Mouse (Mus musculus): Measurements from ENCODE around the gene Mapt. TPM values are rescaled to one million over a fixed set of nuclear protein-coding genes. Genes with fewer than 3 reads are reported as not detected.

The Mapt gene
- polyA plus RNA-seq, 2 experiments, result 1.8 to 2.6 TPM

DNA sequence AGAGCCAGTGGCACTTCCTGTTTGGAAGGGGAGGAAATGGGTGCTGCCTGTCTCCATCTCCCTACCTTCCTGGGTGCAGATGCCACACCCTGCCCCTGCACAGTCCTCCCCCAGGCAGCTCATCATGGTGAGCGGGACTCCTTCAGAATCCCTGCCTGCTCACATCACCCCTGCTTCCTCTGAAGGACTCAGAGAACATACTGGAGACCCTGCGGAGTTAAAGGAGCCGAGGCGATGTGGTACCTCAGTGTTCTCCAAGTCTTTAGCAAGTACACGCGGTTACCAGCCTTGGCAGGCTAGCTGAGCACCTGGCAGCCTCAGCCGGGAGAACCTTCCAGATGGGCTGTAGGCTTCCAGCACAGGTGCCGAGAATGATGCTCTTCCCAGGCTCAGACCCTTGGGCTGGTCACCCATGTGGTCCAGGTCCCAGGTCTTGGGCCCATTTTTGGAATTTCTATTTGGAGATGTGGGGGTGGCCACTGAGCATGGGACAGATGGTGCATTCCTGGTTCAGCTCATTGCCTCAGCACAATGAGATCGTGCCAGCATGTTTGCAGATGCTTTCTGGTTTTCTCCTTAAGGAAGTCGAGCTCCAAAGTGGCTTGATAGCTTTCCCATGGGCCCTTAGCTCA is 23.3 kb downstream of the Mapt start:
- Histone ChIP-seq H3K4me2 (replicated peaks; ENCODE audit: low read depth, low read length, severe bottlenecking) (no peak overlapping the region), H3K27ac (replicated peaks; ENCODE audit: low read depth, low read length) (no peak overlapping the region), H3K27me3 (ENCODE audit: control insufficient read depth, insufficient read depth, low read length) (no peaks in the 10 kb centered on the region), H3K9ac (ENCODE audit: low read depth, low read length, severe bottlenecking) (no peak overlapping the region), H3K9me3 (ENCODE audit: control insufficient read depth, low read length) (no peaks in the 10 kb centered on the region), H3K4me3 (replicated peaks; ENCODE audit: low read length) (no peak overlapping the region), H3K4me1 (ENCODE audit: control insufficient read depth, insufficient read depth, low read length) (no peaks in the 10 kb centered on the region), H3K36me3 (ENCODE audit: control insufficient read depth, insufficient read depth, low read length) (no peaks in the 10 kb centered on the region)
- no peak for TF ChIP-seq POLR2A (IDR thresholded peaks at IDR 0.05; ENCODE audit: borderline replicate concordance, extremely low read depth, insufficient read depth, insufficient read length)
- DNase-seq (ENCODE audit: low spot score), result no peak
- WGBS, result 78% methylated on average over 10 of the region's 10 CpGs
- no peak for ATAC-seq (ENCODE audit: low FRiP score, low read depth)

DNA sequence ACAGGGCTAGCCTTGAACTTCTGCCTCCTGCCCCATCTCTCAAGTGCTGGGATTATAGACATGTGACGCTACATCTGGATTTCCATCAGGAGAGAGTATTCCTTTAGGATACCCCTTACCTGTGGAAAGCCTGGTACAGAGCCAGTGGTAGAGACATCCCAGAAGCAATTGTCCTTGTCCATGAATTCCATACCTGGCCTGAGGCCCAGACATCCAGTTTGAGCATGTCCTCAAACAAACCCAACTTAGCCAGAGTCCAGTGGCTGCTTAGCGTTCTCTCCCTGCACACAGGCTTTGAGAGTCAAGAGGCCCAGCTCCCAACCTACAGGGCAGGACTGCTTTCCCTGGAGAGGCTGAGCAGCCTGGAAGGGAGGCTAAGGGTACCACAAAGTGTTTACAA is 25.0 kb downstream of the Mapt start:
- H3K4me2 ChIP-seq (replicated peaks; ENCODE audit: low read depth, low read length, severe bottlenecking), result no peak overlapping the region
- H3K9me3 ChIP-seq (ENCODE audit: control insufficient read depth, low read length), result no peaks in the 10 kb centered on the region
- DNase-seq (ENCODE audit: low spot score) (no peak), ATAC-seq (ENCODE audit: low FRiP score, low read depth) (no peak)
- H3K4me1 ChIP-seq (ENCODE audit: control insufficient read depth, insufficient read depth, low read length), result no peaks in the 10 kb centered on the region
- no peak for TF ChIP-seq POLR2A (IDR thresholded peaks at IDR 0.05; ENCODE audit: borderline replicate concordance, extremely low read depth, insufficient read depth, insufficient read length)
- no peak overlapping the region for H3K9ac ChIP-seq (ENCODE audit: low read depth, low read length, severe bottlenecking)
- no peaks in the 10 kb centered on the region for H3K27me3 ChIP-seq (ENCODE audit: control insufficient read depth, insufficient read depth, low read length)
- no peaks in the 10 kb centered on the region for H3K36me3 ChIP-seq (ENCODE audit: control insufficient read depth, insufficient read depth, low read length)
- no peak overlapping the region for H3K27ac ChIP-seq (replicated peaks; ENCODE audit: low read depth, low read length)
- 89% methylated on average over 2 of the region's 2 CpGs for WGBS
- H3K4me3 ChIP-seq (replicated peaks; ENCODE audit: low read length), result no peak overlapping the region

- WGBS, result 32% methylated on average over 4 of the region's 4 CpGs
- no peak for DNase-seq (ENCODE audit: low spot score)
- no peak for TF ChIP-seq POLR2A (IDR thresholded peaks at IDR 0.05; ENCODE audit: borderline replicate concordance, extremely low read depth, insufficient read depth, insufficient read length)
- no peak for ATAC-seq (ENCODE audit: low FRiP score, low read depth)
- no peak overlapping the region for H3K27ac ChIP-seq (replicated peaks; ENCODE audit: low read depth, low read length)
- no peaks in the 10 kb centered on the region for H3K4me1 ChIP-seq (ENCODE audit: control insufficient read depth, insufficient read depth, low read length)
- no peaks in the 10 kb centered on the region for H3K27me3 ChIP-seq (ENCODE audit: control insufficient read depth, insufficient read depth, low read length)
- no peaks in the 10 kb centered on the region for H3K36me3 ChIP-seq (ENCODE audit: control insufficient read depth, insufficient read depth, low read length)
- H3K9ac ChIP-seq (ENCODE audit: low read depth, low read length, severe bottlenecking), result no peak overlapping the region
- H3K9me3 ChIP-seq (ENCODE audit: control insufficient read depth, low read length), result no peaks in the 10 kb centered on the region
- no peak overlapping the region for H3K4me3 ChIP-seq (replicated peaks; ENCODE audit: low read length)
- no peak overlapping the region for H3K4me2 ChIP-seq (replicated peaks; ENCODE audit: low read depth, low read length, severe bottlenecking)
Observed at GRCm38 (mm10) chr11:104258991-104259390, 27.8 kb downstream of the Mapt start.

DNA sequence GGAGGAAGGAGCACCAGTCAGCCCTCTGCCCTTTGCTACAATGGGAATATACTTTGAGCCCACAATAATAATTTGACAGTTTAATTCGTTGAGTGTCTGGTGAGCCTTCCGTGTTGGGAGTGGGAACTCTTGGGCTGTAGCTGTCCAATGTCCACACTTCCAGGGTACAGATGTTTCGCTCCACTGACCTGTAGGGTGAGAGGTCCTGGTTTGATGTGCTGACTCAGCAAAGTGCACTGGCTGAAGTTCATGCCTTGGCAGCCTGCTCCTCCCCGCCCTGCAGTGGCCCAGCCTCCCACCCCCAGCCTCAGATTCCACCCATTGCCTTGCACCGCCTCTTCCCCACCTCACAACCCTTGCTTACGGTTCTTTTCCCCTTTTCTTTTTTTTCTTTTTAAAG is 33.5 kb downstream of the Mapt start:
- Histone ChIP-seq H3K36me3 (ENCODE audit: control insufficient read depth, insufficient read depth, low read length) (no peaks in the 10 kb centered on the region), H3K4me1 (ENCODE audit: control insufficient read depth, insufficient read depth, low read length) (no peaks in the 10 kb centered on the region), H3K9ac (ENCODE audit: low read depth, low read length, severe bottlenecking) (no peak overlapping the region), H3K27me3 (ENCODE audit: control insufficient read depth, insufficient read depth, low read length) (no peaks in the 10 kb centered on the region), H3K27ac (replicated peaks; ENCODE audit: low read depth, low read length) (no peak overlapping the region), H3K4me2 (replicated peaks; ENCODE audit: low read depth, low read length, severe bottlenecking) (no peak overlapping the region), H3K9me3 (ENCODE audit: control insufficient read depth, low read length) (no peaks in the 10 kb centered on the region), H3K4me3 (replicated peaks; ENCODE audit: low read length) (no peak overlapping the region)
- no peak for DNase-seq (ENCODE audit: low spot score)
- TF ChIP-seq POLR2A (IDR thresholded peaks at IDR 0.05; ENCODE audit: borderline replicate concordance, extremely low read depth, insufficient read depth, insufficient read length), result no peak
- WGBS, result 83% methylated on average over 6 of the region's 6 CpGs
- no peak for ATAC-seq (ENCODE audit: low FRiP score, low read depth)

GRCm38 (mm10) chr11:104265669-104266068 is 34.5 kb downstream of the Mapt start:
- no peak for ATAC-seq (ENCODE audit: low FRiP score, low read depth)
- no peaks in the 10 kb centered on the region for H3K27me3 ChIP-seq (ENCODE audit: control insufficient read depth, insufficient read depth, low read length)
- no peak for TF ChIP-seq POLR2A (IDR thresholded peaks at IDR 0.05; ENCODE audit: borderline replicate concordance, extremely low read depth, insufficient read depth, insufficient read length)
- H3K9me3 ChIP-seq (ENCODE audit: control insufficient read depth, low read length), result no peaks in the 10 kb centered on the region
- H3K36me3 ChIP-seq (ENCODE audit: control insufficient read depth, insufficient read depth, low read length), result no peaks in the 10 kb centered on the region
- no peak overlapping the region for H3K4me2 ChIP-seq (replicated peaks; ENCODE audit: low read depth, low read length, severe bottlenecking)
- H3K27ac ChIP-seq (replicated peaks; ENCODE audit: low read depth, low read length), result no peak overlapping the region
- no peak for DNase-seq (ENCODE audit: low spot score)
- H3K4me1 ChIP-seq (ENCODE audit: control insufficient read depth, insufficient read depth, low read length), result no peaks in the 10 kb centered on the region
- no peak overlapping the region for H3K9ac ChIP-seq (ENCODE audit: low read depth, low read length, severe bottlenecking)
- no peak overlapping the region for H3K4me3 ChIP-seq (replicated peaks; ENCODE audit: low read length)

DNA sequence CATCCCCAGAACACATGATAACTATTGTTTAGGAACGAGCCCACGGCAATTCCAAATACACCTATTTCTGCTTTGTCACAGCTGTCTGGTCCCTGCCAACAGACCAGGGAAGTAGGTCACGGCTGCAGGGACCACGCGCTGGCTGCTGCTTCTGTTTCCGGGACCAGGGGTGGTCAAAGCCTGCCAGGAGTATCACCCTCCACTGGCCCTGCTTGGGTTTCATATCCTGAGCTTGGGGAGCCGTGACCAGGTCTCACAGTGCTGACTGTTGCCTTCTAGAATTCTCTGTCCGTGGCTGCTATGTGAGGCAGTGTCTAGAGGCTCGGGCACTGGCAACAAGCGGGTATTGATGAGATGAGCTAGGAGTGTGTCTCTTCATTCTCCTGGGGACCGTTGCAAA is 36.2 kb downstream of the Mapt start:
- Histone ChIP-seq H3K27me3 (ENCODE audit: control insufficient read depth, insufficient read depth, low read length) (no peaks in the 10 kb centered on the region), H3K9ac (ENCODE audit: low read depth, low read length, severe bottlenecking) (no peak overlapping the region), H3K4me3 (replicated peaks; ENCODE audit: low read length) (no peak overlapping the region), H3K27ac (replicated peaks; ENCODE audit: low read depth, low read length) (no peak overlapping the region), H3K4me1 (ENCODE audit: control insufficient read depth, insufficient read depth, low read length) (no peaks in the 10 kb centered on the region), H3K9me3 (ENCODE audit: control insufficient read depth, low read length) (no peaks in the 10 kb centered on the region), H3K36me3 (ENCODE audit: control insufficient read depth, insufficient read depth, low read length) (no peaks in the 10 kb centered on the region), H3K4me2 (replicated peaks; ENCODE audit: low read depth, low read length, severe bottlenecking) (no peak overlapping the region)
- DNase-seq (ENCODE audit: low spot score) (no peak), ATAC-seq (ENCODE audit: low FRiP score, low read depth) (no peak)
- no peak for TF ChIP-seq POLR2A (IDR thresholded peaks at IDR 0.05; ENCODE audit: borderline replicate concordance, extremely low read depth, insufficient read depth, insufficient read length)
- WGBS, result 85% methylated on average over 11 of the region's 11 CpGs

All from limb, embryonic 14.5 days (tissue).